Mouse (Mus musculus) E14TG2a.4 (cell line): ENCODE measurements around the gene Ndufb7.

Experiments used
- CTCF ChIP-seq: conservative IDR thresholded peaks from 2 replicates; pipeline ENCODE4 v1.5.1; 2014; ENCODE audit warnings: low read length
- NANOG ChIP-seq: IDR thresholded peaks from 2 replicates; pipeline ENCODE4 v1.6.1; 2014; ENCODE audit warnings: borderline replicate concordance, low read length, mixed read lengths
- POU5F1 ChIP-seq: IDR thresholded peaks from 2 replicates; pipeline ENCODE4 v1.6.1; 2014; ENCODE audit warnings: low read length, borderline replicate concordance

GRCm38 (mm10) chr8:83585333-83585732, 18.9 kb downstream of the Ndufb7 start:
- TF ChIP-seq CTCF (no peak), NANOG (no peak), POU5F1 (no peak)
